Mouse (Mus musculus): ENCODE data around the gene Akap2. TPM values are rescaled to one million over a fixed set of nuclear protein-coding genes. Genes with fewer than 3 reads are reported as not detected.
"Not testable (repeated sequence)": the region's sequence is repeated elsewhere in the genome, so short reads cannot be mapped to it uniquely, and the experiment has no call there.

Akap2 gene
- total RNA-seq, 4 experiments from 2014 or later, result 75.6 to 100 (median 97.5) TPM

DNA sequence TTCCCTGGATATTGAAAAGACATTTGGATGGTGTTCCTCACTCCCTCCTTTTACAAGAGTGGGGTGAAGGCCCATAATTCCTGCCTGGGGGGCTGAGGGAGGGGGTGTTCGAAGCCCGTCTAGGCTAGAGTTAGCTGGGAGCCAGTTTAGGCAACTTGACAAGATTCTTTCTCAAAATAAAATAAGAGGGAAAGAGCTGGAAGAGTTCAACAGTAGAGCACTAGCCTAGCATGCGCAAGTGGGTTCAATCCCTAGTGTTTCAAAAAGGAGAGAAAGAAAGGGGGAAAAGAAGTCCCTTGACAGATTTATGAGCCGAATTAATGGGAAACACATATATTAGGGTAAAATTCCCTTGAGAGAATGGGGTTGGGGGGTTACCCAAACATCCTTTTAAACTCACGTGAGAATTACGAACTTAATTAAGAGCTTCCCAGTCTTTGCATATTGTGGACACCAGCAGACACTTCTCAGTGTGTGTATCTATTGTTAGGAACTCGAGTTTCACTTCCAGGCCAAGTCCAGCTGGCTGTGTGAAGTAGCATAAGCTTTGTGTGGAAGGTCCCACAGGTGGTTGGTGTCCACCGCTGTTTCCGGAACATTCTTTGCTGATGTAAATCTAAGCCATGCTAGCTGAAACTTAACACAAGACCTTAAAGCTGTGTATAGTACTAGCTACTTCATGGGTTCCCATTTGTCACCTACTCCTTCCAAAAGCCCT lies 145.0 kb downstream of the Akap2 start:
- no peak for DNase-seq (ENCODE audit: low spot score)

DNA sequence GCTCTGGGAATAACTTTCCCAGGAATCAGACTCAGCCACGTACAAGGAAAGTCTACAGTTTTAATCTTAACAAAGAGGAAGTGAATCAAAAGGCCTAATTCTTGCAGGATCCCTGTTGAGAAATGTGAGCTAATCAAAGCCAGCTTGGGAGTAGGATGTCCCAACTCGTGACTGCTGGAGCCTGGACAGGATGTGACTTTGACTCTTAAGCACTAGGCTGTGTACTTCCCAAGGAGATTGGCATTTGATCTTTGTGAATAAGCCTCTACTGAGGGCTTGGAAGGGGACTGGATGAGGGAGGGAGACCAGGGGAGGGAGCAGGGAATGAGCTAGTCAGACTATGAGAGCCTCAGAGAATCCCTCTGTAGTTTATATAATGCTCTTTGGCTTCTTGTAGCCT lies 148.6 kb downstream of the Akap2 start:
- peak; percentile 84 for DNase-seq (ENCODE audit: low spot score)

DNA sequence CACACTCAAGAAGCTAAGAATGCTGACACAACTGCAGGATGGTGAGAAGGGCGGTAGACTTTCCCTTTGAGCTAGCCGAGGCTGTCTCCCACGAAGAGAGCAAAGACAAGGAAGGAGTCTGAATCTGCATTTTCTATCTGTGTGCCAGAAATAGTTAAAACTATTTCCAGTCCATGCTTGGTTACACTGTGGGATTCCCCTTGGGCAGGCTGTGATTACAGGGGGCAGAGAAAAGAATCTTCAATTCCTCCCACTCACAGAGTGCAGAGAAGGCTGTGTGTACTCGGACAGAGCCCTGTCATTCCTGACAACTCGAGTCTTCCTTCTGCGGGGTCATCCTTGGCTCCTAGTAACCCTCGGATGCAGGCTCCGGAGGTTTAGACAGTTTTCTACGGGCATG lies 149.5 kb downstream of the Akap2 start:
- DNase-seq (ENCODE audit: low spot score), result no peak

DNA sequence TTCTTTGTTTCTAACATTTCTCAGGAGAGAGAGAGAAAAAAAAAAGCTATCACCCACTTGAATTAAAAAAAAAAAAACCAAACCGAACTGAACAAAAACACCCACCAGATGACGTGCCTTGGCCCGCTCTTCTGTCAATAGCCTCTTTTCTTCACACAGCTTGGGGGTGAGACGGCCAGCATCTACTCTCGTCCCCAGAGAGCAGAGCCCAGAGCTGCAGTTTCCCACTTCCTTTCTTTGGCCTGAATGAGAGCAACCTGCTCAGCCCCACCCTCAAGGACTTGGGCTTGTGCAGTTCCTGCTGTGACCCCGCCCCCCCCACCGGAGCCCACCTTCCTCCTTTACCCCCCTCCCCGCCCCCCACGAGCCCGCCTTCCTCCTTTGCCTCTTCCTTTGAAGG lies 150.0 kb downstream of the Akap2 start:
- no peak for DNase-seq (ENCODE audit: low spot score)

DNA sequence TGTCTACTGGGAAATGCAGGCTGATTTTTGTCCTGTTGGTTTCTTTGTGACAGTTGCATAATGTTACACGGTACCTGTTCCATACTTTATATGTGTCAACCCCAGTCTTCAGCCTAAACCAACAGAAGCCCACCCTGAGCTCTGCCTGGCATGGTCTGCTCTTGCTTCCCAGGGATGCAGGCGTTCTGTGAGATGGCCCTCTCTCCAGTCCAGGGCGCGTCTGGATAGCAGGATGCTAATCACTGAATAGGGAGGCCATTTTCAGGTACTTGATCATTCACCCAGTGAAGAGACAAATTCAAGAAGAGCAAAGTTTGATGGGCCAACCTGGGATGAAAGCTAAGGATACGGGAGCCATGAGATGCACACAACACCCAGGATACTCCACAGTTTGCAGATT lies 161.7 kb downstream of the Akap2 start:
- no peak for DNase-seq (ENCODE audit: low spot score)

DNA sequence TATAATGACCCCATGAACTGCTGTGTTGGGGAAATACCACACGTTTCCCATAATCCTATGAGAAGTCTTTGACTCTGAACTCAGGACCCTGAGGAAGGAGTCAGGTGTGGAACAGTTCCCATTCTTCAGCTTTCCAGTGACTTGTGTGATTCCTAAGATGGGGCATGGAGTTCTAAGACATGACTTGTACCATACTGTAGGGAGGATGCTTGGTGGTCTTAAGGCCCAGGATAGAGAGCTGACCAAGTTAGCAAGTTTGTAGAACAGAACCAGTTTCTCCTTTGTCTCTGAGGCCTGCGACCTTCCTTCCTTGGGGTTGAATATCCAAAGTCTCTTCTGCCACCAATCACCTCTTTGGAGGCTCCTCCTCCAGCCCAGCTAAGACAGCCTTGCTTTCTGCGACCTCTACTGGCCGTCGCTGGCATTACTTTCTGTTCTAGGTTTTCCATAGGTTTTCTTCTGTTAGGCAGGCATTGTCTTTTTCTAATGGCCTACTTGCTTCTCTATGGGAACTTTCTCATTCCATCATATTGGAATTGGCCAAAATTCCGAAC lies 162.4 kb downstream of the Akap2 start:
- DNase-seq (ENCODE audit: low spot score), result peak; percentile 83

DNA sequence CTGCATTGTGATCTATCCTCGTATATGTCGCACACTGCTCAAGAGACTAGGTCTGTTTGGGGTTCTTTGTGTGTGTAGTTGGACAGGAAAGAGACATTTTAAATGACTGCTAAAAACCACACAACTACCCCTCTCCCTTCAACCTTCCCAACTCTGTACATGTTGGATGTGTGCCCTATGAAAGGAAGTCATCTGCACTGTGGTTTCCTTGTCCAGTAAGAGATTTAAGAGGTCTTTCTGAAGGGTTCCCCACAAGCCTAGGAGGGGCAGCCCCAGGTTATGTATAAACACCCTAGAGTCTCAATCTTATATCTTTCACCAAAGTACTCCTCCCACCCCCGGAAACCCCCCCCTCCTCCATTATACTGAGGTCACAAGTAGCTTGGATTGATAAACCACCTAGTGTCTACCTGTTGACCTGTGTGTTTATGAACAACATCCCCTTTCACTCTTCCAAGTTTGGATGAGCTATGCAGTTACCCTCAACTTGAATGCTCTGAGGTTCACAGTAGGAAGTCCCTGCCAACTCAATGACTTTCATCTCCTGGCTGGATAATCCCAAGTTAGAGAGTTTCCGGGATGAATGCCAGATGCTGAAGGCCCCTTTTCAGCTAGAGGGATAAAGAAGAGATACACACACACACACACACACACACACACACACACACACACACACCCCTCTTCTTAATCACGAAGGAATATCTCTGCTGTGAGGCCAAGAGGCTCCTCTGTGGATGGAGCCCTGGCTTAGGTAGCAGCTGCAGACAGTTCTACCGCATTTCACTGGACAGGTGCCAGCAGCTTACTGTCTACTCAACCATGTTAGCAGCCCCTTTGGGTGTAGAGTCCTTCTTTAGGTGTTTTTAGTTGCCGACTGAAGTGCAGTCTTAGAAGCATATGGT lies 166.3 kb downstream of the Akap2 start:
- peak; percentile 56 for DNase-seq (ENCODE audit: low spot score)

DNA sequence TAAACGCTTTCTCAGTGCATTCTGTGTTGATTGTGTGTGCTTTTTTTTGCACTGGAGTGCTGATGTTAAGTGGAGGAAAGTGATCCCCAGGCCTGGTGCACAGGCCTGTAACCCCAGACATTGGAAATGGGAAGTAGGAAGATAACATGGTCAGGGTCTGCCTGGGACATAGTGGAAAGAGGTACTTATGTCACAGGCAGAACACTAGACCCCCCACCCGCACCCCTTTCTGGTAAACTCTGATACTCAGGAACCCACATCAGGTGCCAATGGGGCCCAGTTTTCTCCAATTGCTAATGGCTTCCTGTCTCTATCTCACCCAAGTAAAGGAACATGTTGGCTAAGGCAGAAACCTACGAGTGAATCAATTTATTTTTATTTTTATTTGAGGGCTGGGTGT lies 167.1 kb downstream of the Akap2 start:
- no peak for DNase-seq (ENCODE audit: low spot score)

DNA sequence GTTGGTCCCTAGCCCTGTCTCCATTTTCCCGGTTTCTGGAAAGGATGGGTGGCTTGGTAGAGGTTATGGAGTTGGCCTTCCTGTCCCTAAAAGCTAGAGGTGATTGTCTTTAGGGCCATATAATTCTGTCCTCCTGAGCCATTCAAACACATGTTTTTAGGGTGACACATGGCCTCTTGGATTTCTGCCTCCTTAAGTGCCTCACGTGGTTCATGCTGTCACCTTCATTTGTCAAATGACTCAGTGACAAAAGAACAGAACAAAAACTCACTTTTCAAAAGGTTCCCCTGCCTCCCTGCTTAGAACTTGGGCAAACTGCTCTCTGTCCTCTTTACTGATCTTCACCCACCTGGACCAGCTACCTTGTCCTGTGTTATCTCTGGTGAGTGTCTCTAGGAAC lies 167.7 kb downstream of the Akap2 start:
- no peak for DNase-seq (ENCODE audit: low spot score)

DNA sequence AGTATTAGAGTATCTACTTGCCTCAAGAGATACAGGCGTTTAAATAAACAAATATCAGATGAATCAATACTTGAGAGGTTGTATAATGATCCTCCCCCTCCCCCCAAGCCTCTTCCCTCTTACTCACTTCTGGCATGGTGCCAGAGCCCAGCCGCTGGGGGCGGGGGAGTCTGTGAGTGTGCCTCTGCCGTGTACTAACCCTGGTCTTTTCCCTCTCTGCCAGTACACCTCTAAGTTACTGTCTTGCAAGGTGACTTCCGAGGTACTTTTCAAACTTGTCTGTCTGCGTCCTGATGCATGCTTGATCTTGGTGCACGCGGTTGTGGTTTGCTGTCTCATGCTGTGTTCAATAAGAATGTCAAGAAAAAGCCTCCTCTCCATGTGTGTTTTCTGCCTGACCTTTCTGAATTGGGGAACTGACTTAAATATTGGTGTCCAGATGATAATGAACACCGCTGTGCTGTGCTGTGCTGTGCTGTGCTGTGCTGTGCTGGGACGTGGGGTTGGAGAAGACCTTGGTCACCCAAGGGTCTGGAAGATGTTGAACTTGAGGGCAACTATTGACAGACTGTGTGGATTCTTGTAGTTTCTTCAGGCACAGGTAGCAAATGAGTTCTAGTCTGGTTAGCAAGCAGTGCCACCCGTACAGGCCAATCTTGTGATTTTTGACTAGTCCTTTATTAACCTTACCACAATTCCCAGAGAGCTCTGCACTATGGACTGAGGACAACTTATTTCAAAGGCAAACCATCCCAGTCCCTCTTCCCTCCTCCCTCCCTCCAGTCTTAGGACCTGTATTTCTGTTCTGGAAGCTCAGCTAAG lies 168.8 kb downstream of the Akap2 start:
- DNase-seq (ENCODE audit: low spot score), result no peak

DNA sequence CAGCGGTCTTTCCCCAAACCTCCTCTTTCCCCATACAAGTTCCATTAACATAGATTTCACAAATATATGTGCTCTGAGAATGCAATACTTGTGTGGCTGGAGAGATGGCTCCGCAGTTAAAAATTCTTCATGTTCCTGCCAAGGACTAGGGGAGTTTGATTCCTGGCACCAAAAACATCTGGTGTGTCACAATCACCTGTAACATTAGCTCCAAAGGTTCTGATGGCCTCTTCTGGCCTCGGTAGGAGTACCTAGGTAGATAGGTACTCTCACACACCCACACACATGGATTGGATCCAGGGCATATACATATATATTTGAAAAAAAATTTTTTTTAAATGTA lies 169.4 kb downstream of the Akap2 start:
- DNase-seq (ENCODE audit: low spot score), result no peak

DNA sequence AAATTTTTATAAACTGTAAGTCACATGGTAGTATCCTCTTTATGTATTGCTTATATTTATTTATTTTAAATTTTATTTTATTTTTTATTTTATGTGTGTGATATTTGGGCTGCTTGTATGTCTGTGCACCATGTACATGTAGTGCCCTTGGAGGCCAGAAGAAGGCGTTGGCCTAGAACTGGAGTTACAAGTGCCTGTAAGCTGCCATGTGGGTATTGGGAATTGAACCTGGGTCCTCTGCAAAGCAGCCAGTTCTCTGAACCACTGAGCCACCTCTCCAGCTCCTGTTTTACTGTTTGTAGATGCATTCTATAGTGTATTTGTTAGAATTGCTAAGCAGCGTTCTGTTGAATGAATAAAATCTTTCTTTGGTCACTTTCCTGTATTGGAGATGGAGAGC lies 170.8 kb downstream of the Akap2 start:
- DNase-seq (ENCODE audit: low spot score), result no peak

DNA sequence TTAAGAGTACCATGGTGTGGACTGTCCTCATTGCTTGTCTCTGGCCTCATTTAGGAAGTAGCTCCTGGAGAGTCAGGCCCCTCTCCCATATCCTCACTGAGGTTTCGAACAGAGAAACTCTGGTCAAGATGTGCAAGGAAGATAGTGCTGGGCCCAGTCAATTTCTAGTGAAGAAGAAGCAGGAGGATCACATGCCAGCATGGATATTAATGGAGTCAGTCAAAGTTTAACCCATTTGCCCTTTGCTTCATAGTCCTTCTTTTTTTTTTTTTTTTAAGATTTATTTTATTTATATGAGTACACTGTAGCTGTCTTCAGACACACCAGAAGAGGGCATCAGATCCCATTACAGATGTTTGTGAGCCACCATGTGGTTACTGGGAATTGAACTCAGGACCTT lies 171.5 kb downstream of the Akap2 start:
- DNase-seq (ENCODE audit: low spot score), result not testable (repeated sequence)

DNA sequence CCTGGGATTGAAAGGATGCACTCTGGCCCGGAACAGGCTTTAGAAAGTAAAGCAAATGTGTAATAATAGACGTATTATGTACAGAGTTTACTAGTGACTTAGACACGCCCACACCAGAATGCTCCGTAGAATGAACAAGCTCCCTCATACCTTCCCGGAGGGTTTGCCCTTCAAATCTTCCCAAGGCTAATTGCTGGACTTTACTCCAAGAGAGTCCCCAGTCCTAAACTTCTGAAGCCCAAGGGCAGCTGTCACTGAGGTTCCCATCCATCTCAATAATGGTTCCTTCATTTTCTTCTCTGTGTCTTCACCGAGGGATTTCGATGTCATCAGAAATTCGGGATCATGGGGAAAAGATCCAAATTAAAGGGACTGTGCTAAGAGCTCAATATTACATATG lies 172.3 kb downstream of the Akap2 start:
- no peak for DNase-seq (ENCODE audit: low spot score)

DNA sequence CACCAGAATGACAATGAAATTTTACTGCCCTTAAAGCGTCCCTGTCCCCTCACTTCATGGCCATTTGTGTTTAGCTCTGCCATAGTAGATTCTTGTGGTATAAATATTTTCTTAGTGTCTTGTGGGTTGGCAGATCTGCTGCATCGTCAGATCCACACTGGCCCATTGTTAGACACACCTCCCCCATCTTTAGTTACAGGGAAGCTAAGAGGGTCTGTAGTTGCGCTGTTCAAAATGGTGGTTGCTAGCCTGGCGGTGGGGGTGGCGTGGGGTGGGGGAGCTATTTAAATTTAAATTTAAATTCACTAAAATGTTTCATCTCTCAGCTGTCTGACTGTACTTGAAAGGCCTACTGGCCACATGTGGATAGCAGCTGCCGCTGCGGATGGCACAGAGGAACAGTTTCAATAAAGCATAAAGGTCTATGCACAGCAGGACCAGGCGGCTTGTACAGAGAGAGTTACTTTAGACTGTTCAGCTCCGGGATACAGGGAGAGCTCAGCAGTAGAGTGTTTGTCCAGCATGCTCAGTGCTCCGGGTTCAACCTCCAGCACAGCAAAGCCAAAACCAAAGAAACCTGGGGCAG lies 174.6 kb downstream of the Akap2 start:
- DNase-seq (ENCODE audit: low spot score), result no peak

DNA sequence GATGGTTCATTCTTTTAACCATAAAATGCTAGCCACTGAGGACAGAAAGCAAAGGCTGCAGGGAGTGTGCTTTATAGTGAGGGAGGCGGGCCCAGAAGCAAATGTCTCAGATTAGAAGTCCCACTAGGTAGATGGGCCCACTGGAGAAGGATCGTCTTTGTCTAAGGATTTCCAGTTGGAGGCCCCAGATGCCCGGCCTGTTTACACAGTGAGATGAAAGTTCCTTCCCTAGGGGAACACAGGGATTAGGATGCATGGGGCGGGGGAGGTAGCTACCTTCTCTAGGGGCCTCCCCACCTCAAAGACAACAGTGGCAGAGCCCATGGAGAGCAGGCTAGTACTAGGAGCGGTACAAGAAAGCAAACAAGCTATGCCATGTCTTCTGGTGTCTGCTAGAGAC lies 177.7 kb downstream of the Akap2 start:
- no peak for DNase-seq (ENCODE audit: low spot score)

DNA sequence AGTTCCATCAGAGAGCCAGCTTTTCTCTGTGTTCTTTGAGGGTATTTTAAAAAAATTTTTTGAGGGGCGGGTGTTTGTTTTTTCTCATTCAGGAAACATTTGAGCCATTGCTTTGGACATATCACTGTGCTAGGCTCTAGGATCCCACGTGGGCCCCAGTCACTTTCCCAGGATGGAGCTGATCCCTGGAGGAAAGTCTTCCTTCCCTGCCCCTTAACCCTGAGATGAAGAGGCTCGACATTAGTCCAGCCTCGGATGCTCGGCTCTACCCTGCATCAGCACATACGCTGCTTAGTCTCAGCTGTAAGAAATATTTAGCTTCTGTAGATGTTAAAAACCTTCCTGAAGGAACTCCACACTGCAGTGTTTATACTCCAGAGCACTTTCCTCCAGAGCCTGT lies 178.4 kb downstream of the Akap2 start:
- DNase-seq (ENCODE audit: low spot score), result peak; percentile 24

DNA sequence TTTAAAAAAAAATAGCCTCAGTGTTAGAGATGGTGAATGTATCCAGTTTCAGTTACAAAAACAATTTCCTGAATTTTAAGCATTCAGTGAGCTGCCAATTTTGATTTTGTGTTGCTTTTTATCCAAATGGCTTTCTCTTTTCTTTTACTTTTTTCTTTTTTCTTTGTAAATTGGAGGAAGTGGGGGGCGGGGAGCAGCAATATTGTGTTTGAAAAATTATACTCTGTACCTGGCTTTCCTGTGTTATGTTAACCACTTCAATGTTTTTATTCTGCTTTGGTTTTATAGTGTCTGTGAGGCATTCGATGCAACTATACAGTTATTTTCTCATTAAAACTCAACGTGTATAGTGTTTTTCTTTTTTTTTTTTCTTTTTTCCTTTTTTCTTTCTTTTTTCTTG lies 179.2 kb downstream of the Akap2 start:
- DNase-seq (ENCODE audit: low spot score), result no peak

DNA sequence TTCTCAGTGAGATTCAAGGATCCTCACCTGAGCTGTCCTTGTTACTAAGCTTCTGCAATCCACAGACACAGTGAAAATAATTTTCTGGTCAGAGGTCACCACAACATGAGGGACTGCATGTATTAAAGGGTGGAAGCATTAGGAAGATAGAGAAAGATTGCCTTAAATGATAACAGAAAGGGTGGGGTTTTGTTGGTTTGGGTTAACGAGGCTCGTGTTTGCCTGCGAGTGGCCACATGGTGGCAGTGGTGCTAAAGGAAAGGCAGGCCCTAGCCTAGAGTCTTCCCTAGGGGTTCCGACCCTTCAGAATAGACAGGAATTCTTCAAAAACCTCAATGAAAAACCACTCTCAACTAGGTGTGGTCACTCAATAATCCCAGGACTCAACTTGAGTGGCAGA lies 183.8 kb downstream of the Akap2 start:
- peak; percentile 23 for DNase-seq (ENCODE audit: low spot score)

DNA sequence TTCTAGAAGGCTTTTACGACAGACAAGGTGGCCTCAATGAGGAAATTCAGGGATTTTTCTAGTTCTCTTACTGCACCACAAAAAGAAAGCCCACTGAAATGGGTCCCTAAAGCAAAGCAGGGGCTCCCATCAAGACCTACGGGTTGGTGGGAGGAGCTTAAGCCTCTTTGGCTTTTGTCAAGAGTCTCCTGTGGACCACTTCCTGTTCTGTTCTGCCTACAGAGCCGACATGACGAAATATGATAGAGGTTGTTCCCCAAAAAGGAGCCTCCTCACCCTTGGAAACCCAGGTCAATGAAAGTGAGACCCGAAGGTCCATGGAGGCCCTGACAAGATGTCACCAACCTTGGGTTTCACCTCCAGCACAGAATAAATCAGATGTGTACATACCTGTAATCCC lies 185.2 kb downstream of the Akap2 start:
- no peak for DNase-seq (ENCODE audit: low spot score)

DNA sequence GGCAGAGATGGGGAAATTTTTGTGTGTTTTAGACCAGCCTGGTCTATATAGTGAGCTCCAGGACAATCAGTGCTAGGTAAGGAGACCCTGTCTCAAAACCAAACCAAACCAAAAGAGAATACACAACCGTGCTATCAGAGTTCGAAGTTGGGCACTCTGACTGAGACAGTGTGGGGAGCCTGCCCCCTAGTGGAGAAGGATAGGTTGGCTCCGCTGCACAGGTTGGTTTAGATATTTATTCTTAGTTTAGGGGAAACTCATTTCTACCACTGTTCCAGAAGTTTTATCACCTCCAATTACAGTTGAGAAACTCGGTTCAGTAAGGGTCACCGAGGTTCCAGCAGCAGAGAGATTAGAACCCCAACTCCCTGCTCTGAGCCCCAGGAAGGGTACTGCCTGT lies 186.8 kb downstream of the Akap2 start:
- peak; percentile 68 for DNase-seq (ENCODE audit: low spot score)

DNA sequence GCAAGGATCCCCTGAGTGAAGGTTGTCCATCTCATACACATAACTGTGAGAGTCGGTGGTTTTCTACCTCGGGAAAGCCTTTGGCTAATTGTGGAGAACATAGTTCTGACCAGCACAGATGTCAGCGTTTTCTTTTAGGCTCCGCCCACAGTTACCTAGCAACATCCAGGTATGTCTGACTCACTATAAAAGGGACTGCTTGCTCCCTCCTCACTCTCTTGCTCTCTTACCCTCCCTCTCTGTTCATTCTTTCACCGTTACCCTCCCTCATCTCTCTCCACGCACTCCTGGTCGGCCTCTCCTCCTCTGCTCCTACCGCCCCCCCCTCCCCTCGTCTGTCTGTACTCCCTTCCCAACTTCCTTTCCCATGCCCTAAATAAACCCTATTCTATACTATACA lies 187.2 kb downstream of the Akap2 start:
- DNase-seq (ENCODE audit: low spot score), result no peak
